Mouse (Mus musculus): Measurements from ENCODE around the gene Myh6.

- no peak for TF ChIP-seq GATA1 (IDR thresholded peaks at IDR 0.05; ENCODE audit: low read length)
- no peak for TF ChIP-seq TAL1 (IDR thresholded peaks at IDR 0.05; ENCODE audit: low read length)
Observed at GRCm38 (mm10) chr14:54981934-54982333, 15.2 kb upstream of the Myh6 start.
